Mouse (Mus musculus) mouse embryonic stem cell (cell line): ENCODE results near the gene Phtf1.

Source experiments
- in situ Hi-C, 2 experiments: fragments of 300-500 bp; cut with MboI; formaldehyde crosslinking; loops; 1 replicate in 1 of 2; 3 replicates in 1 of 2; pipeline ENCODE4 v1.14.3; 2019 to 2020; ENCODE audit warnings: low sequenced_read_pairs in 2 of 2, low pct_unique_long_range_greater_than_20kb in 1 of 2, mixed read lengths in 1 of 2; ENCODE audit not compliant: unreplicated experiment in 1 of 2

The Phtf1 gene

GRCm38 (mm10) chr3:103967861-103968691 lies at the start of gene Phtf1:
TSS of gene Phtf1 (plus strand) at chr3:103968110.
- in situ Hi-C loops = no loop called here

GRCm38 (mm10) chr3:103920094-103920493 lies 47.8 kb upstream of the Phtf1 start:
- in situ Hi-C loops = no loop called here

- in situ Hi-C loops = no loop called here
These were observed 42.6 kb upstream of the Phtf1 start for GRCm38 (mm10) chr3:103925302-103925701.

- in situ Hi-C loops = no loop called here
These were observed 40.4 kb upstream of the Phtf1 start for GRCm38 (mm10) chr3:103927511-103927910.

- in situ Hi-C loops = no loop called here
These were observed 22.9 kb upstream of the Phtf1 start for GRCm38 (mm10) chr3:103944794-103945562.

- in situ Hi-C loops = no loop called here
These were observed 19.2 kb upstream of the Phtf1 start for GRCm38 (mm10) chr3:103948666-103949065.

DNA sequence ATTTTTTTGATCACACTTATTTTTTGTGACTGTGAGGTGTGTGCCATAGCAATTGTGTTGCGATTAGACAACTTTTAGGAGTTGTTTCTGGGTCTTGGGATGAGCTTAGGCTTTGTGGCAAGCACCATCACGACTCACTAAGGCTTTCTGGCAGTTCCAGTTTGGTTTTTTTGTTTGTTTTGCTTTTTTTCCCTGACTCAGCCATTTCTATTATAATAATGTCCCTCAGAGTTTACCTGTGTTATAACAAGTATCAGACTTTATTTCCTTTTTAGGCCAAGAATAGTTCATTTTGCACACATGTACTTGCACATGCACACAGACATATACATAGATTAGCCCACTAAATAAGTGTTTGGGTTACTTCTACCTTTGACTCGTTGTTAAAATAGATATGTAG lies 7.3 kb upstream of the Phtf1 start:
- in situ Hi-C loops = no loop called here

DNA sequence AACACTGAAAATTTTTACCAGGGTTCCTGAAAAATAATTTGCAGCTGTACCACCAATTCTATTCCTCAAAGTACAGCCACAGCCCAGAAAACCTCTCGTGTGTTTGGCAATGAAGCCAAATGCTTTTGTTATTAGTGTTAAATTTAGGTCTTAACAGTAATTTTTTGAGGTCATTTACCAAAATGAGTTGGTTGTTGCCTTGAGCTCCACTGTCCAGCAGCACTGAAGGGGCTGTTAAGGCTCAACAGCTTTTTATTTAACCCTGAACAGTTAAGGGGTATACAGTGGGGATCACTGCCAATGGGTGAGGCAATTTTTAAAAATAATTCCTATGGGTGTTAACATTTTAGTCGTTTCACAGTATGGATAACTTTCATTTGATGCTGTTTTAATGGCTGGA lies 679 bp upstream of the Phtf1 start:
- in situ Hi-C loops = no loop called here

DNA sequence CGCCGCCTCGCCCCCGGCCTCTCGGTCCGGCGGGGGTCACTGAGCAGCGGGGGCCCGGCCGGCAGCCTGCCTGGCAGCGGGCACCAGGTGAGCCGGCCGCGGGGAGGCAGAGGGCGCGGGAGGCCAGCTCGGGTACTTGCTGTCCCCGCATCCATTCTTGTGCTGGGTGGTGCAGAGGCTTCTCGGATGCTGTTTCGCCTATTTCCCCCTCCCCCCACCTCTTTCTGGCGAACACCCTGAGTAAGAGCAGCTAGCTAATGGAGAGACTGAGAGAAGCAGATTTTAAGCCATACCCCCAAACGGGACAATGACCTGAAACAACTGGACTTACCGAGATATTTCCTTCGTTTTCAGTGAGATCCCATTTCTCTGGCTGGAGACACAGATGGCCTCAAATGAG lies 791 bp downstream of the Phtf1 start:
- in situ Hi-C loops = no loop called here

- in situ Hi-C loops = no loop called here
These were observed 3.2 kb downstream of the Phtf1 start for GRCm38 (mm10) chr3:103971157-103971556.

DNA sequence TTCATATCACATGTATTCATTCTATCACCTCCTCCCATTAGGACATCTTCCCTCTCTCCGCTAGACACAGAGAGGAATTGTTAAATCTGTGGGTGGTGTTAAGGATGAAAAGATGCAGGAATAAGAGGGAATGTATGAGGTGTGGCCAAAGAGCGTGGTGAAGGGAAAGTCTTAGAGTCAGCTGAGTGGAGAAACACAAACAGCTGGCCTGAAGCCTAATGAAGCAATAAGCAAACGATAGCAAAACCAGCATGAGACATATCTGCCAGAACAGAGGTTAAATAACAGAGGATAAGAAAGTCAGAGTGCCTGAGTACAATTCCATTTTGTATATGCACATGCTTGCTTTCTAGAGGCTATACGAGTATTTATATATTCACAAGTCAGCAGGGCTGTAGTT lies 16.6 kb downstream of the Phtf1 start:
- in situ Hi-C loops = no loop called here

- in situ Hi-C loops = no loop called here
These were observed 17.3 kb downstream of the Phtf1 start for GRCm38 (mm10) chr3:103985194-103985593.

DNA sequence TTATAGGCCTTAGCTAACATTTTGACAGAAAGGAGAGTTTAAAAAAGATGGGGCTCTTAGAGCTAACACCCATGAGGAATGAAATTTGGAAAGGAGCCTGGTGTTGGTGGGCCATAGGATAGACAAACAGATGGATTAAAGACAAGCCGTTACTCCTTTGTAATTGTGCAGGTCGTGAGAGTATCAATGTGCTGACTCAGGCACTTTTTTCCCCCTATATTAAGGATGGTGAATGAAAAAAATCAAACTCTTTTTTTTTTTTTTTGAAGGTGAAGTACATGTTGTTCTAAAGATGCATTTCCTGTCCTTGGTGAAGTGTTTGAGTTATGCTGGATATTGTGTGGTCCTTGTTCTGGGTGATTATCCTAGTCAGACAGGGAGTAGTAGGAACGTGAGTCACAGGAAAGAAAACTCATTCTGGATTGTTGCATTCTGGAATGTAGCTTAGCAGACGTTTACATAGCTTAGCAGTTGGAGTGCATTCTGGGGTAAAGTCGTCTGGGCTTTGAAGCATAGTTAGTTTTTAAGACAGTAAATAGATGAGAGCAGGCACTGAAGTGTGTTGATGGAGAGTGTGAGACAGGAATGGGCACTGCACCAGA lies 20.0 kb downstream of the Phtf1 start:
- in situ Hi-C loops = no loop called here

GRCm38 (mm10) chr3:103989352-103989751 lies 21.4 kb downstream of the Phtf1 start:
- in situ Hi-C loops = no loop called here

- in situ Hi-C loops = no loop called here
These were observed 23.4 kb downstream of the Phtf1 start for GRCm38 (mm10) chr3:103991271-103991670.

DNA sequence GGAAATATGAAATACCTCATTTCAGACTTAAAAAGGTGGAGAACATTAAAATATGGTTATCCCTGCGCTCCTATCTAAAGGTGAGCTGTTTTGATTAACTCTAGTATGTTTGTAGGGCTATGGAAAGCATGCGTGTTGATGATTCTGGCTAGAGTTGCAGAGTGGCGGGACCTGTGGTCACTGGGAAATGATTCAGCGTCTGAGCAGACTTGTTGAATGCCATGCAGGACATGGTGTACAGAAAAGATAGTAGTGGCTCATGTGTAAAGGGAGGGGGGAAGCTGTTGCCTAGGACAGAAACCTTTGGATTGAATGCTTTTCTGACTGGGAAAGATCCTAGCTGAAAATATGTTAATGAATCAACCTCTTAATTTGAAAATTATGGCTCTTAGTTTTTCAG lies 30.8 kb downstream of the Phtf1 start:
- in situ Hi-C loops = no loop called here

GRCm38 (mm10) chr3:104006896-104007466 lies 39.1 kb downstream of the Phtf1 start:
- in situ Hi-C loops = no loop called here

GRCm38 (mm10) chr3:104007479-104007878 lies 39.6 kb downstream of the Phtf1 start:
- in situ Hi-C loops = no loop called here
